Mouse (Mus musculus) stomach, embryonic 16.5 days (tissue): ENCODE data around the gene Nbr1. TPM values are rescaled to one million over a fixed set of nuclear protein-coding genes. Genes with fewer than 3 reads are reported as not detected.
"Not testable (repeated sequence)": the region's sequence is repeated elsewhere in the genome, so short reads cannot be mapped to it uniquely, and the experiment has no call there.

ENCODE experiments used
- ATAC-seq: fragments of 200-750 bp; cut with Nextera tagmentation; 2 replicates; pipeline ENCODE4 v1.8.0; 2017; ENCODE audit warnings: moderate number of reproducible peaks, moderate TSS enrichment; ENCODE audit not compliant: insufficient read depth, low FRiP score
- H3K27ac ChIP-seq: fragments of 300-500 bp; sonication (generic); 2 replicates; pipeline ENCODE4 v1.5.1; 2014; ENCODE audit warnings: low read length
- H3K27me3 ChIP-seq: fragments of 300-500 bp; sonication (generic); 2 replicates; pipeline ENCODE4 v1.6.1; 2014; ENCODE audit warnings: low read length, control low read depth, mixed read lengths; ENCODE audit not compliant: control insufficient read depth, insufficient read depth
- H3K36me3 ChIP-seq: fragments of 300-500 bp; sonication (generic); 2 replicates; pipeline ENCODE4 v1.6.1; 2014; ENCODE audit warnings: low read length; ENCODE audit not compliant: control insufficient read depth, insufficient read depth
- H3K4me1 ChIP-seq: fragments of 300-500 bp; sonication (generic); 2 replicates; pipeline ENCODE4 v1.6.1; 2014; ENCODE audit warnings: low read length, control low read depth, mixed read lengths; ENCODE audit not compliant: control insufficient read depth, insufficient read depth
- H3K4me2 ChIP-seq: fragments of 300-500 bp; sonication (generic); 2 replicates; pipeline ENCODE4 v1.6.1; 2014; ENCODE audit warnings: low read depth, low read length, mixed read lengths
- H3K4me3 ChIP-seq: fragments of 300-500 bp; sonication (generic); replicated peaks from 2 replicates; pipeline ENCODE4 v1.5.1; 2014; ENCODE audit warnings: mild to moderate bottlenecking, low read length
- H3K9ac ChIP-seq: fragments of 300-500 bp; sonication (generic); 2 replicates; pipeline ENCODE4 v1.6.1; 2014; ENCODE audit warnings: low read length
- H3K9me3 ChIP-seq: fragments of 300-500 bp; sonication (generic); replicated peaks from 2 replicates; pipeline ENCODE4 v1.6.1; 2016; ENCODE audit warnings: low read length, control low read depth; ENCODE audit not compliant: control insufficient read depth
- WGBS: fragments of 180-500 bp; shearing (Covaris S2); extraction: QIAGEN DNeasy Blood & Tissue Kit; methylation state at CpG from one replicate; pipeline ENCODE4 v1.1.7; 2014; 5-methylcytosine and 5-hydroxymethylcytosine counted together
- polyA plus RNA-seq: library from polyadenylated mRNA; unstranded; fragments of >200 nt; fragmentation: Nextera tagmentation; extraction: Ambion mirVana; gene quantifications from 2 replicates; pipeline ENCODE4 v1.2.1, GENCODE M21; 2015

Gene Nbr1
- polyA plus RNA-seq, 1 experiment from 2014 or later = 68.7 TPM

DNA sequence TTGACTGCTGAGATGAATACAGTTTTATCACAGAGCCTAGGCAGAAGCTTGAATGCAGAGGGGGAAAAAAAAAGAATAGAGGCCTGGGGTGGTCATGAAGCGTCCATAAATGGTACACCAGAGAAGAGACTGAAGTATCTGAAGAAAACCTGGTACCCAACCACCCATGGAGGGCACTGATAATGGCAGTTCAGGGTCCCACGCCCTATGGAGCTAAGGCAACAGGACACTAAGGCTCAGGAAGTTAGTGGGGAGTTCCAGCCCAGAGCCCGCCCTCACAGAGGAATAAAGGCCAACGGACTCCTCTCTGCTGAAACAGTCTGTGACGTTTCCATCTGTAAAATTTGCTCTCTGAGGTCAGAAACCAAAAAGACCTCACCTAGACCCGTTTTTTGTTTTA, 63.4 kb downstream of the Nbr1 start:
- Histone ChIP-seq H3K4me3 (no peak overlapping the region), H3K27me3 (no peaks in the 10 kb centered on the region), H3K36me3 (no peaks in the 10 kb centered on the region), H3K9me3 (no peaks in the 10 kb centered on the region), H3K9ac (no peak overlapping the region), H3K4me1 (peaks cover 8% of the 10 kb centered on the region), H3K27ac (no peak overlapping the region), H3K4me2 (no peak overlapping the region)
- ATAC-seq = no peak
- 76% methylated on average over 6 of the region's 6 CpGs for WGBS

- Histone ChIP-seq H3K4me1 (peaks cover 8% of the 10 kb centered on the region), H3K27ac (no peak overlapping the region), H3K4me2 (no peak overlapping the region), H3K36me3 (no peaks in the 10 kb centered on the region), H3K4me3 (no peak overlapping the region), H3K9me3 (no peaks in the 10 kb centered on the region), H3K27me3 (no peaks in the 10 kb centered on the region), H3K9ac (no peak overlapping the region)
- no peak for ATAC-seq
- WGBS = 82% methylated on average over 8 of the region's 8 CpGs
Measured at GRCm38 (mm10) chr11:101616104-101616503, 64.2 kb downstream of the Nbr1 start.

DNA sequence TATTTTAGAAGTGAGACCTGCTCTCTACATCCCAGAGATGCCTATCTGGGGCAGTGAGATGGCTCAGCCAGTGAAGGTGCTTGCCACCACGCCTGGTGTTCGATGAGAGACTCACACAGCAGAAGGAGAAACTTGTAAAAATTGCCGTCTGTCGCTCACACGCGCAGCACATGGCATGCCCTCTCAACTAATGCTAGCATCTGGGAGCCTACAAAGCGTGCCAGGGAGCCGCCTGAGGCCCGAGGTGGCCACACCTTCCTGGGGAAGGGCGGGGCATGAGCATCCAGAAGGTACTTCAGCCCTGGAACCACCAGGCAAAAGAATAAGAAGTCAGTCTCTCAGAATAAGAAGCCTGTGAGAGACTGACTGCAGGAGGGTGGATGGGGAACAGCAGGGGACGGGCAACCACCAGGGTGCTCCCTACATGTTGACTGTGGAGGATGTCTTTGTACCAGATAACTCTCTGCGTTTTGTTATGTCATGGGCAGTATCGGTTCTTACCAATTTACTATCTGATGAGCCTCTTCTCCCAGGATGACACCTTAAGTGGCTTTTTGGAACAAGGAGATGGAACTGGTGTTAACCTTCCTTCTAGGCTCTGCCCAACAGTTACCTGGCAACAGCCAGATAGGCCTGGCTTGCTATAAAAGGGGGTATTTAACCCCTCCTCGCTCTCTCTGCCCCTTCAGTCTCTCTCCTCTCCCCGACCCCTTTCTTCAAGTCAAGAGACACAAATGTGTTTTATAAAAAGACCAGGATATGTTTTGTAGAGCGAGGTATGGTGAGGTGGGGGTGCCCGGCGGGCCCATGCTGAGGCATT, 65.2 kb downstream of the Nbr1 start:
- Histone ChIP-seq H3K27ac (no peak overlapping the region), H3K4me3 (no peak overlapping the region), H3K4me1 (peaks cover 8% of the 10 kb centered on the region), H3K36me3 (no peaks in the 10 kb centered on the region), H3K4me2 (no peak overlapping the region), H3K27me3 (no peaks in the 10 kb centered on the region), H3K9me3 (no peaks in the 10 kb centered on the region), H3K9ac (no peak overlapping the region)
- WGBS = 22% methylated on average over 18 of the region's 18 CpGs
- no peak for ATAC-seq

- WGBS = 11% methylated on average over 8 of the region's 8 CpGs
- no peaks in the 10 kb centered on the region for H3K27me3 ChIP-seq
- H3K4me1 ChIP-seq = peaks cover 8% of the 10 kb centered on the region
- no peaks in the 10 kb centered on the region for H3K9me3 ChIP-seq
- peak overlapping the region; percentile 29; the same call in 1 of the 2 replicates for H3K4me2 ChIP-seq
- no peak overlapping the region for H3K9ac ChIP-seq
- 0 out of 2 replicates have a peak overlapping the region, but pooled peaks have one; percentile 5 for H3K4me3 ChIP-seq
- peak; percentile 67; the same call in 1 of the 2 replicates for ATAC-seq
- H3K27ac ChIP-seq = no peak overlapping the region
- H3K36me3 ChIP-seq = no peaks in the 10 kb centered on the region
Measured at GRCm38 (mm10) chr11:101617849-101618248, 65.9 kb downstream of the Nbr1 start.

- ATAC-seq = no peak
- no peaks in the 10 kb centered on the region for H3K36me3 ChIP-seq
- H3K9me3 ChIP-seq = no peaks in the 10 kb centered on the region
- H3K4me2 ChIP-seq = no peak overlapping the region
- H3K27me3 ChIP-seq = no peaks in the 10 kb centered on the region
- H3K9ac ChIP-seq = no peak overlapping the region
- H3K4me1 ChIP-seq = peaks cover 8% of the 10 kb centered on the region
- no peak overlapping the region for H3K27ac ChIP-seq
- H3K4me3 ChIP-seq = no peak overlapping the region
- 75% methylated on average over 3 of the region's 3 CpGs for WGBS
Measured at GRCm38 (mm10) chr11:101618596-101618995, 66.6 kb downstream of the Nbr1 start.

DNA sequence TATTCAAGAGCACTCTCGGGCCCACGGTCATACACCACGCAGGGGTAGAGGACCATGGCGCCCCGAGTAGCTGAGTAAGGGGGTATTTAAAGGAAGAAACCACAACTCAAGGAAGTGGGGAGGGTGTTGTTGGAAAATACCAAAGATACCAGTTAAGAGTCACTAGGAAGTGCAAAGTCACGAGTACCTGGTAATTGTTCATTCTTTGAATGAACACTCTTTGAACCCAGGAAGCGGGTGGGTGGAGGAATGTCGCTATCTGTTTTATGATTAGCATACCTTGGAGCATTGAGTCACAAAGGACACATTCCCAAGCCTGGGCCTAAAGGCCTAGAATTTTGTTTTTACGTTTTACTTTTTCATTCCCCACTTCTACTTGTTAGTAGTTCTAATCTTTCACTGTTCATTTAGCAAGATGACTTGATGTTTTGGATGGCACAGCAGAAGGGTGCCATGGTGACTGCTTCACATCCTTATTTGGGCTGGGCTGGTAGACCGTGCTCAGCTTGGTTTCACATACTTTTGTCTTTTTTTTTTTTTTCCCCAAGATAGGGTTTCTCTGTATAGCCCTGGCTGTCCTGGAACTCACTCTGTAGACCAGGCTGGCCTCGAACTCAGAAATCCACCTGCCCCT, 68.2 kb downstream of the Nbr1 start:
- not testable (repeated sequence) for H3K4me3 ChIP-seq, H3K4me1 ChIP-seq, H3K9me3 ChIP-seq, H3K9ac ChIP-seq, H3K27me3 ChIP-seq, H3K27ac ChIP-seq, H3K36me3 ChIP-seq, H3K4me2 ChIP-seq, ATAC-seq
- 79% methylated on average over 11 of the region's 11 CpGs for WGBS

GRCm38 (mm10) chr11:101626649-101626994, 74.7 kb downstream of the Nbr1 start:
- WGBS = 5% methylated on average over 8 of the region's 8 CpGs
- Histone ChIP-seq H3K9ac (peak overlapping the region; percentile 61), H3K4me2 (peak overlapping the region; percentile 52), H3K36me3 (no peaks in the 10 kb centered on the region), H3K27ac (peak overlapping the region; percentile 95), H3K4me1 (no peaks in the 10 kb centered on the region), H3K4me3 (peak overlapping the region; percentile 66), H3K27me3 (no peaks in the 10 kb centered on the region), H3K9me3 (no peaks in the 10 kb centered on the region)
- ATAC-seq = peak; percentile 5; the same call in 1 of the 2 replicates

DNA sequence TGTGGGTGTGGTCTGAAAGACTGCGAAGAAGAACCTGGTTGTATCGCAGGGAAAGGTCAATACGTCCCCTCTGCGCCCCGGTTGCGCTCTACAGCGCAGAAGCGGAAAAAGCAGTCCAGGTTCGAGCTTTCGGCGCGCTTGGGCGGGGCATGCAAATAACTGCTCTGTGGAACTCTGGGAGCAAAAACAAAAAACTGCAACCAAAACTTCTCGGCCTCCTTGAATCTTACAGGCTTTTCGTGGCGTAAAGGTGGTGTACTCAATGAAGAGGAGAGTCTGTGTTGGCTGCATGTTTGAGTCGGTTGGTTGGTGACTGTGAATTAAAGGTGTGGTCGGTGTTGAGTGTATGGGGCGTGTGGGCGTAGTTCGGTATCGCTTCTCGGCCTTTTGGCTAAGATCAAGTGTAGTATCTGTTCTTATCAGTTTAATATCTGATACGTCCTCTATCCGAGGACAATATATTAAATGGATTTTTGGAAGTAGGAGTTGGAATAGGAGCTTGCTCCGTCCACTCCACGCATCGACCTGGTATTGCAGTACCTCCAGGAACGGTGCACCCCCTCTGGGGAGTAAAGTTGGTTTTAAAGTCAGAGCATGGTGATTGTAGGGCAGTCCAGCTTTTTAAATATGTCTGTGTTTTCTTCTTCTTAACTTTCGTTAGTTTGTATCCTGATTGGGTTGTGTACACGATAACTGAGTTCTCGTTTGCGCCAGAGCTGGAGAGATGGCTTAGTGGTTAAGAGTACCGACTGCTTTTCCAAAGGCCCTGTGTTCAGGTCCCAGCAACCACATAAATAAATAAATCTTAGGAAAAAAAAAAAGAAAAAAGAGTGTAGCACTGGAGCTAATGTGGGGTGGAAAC, 75.3 kb downstream of the Nbr1 start, which contains the start of gene Rdm1:
Gene Rdm1 (plus strand): TSS at position 201 of the 862 bp plus-strand sequence.
- H3K4me1 ChIP-seq = no peaks in the 10 kb centered on the region
- peak within 1 kb of the TSS; percentile 99 for H3K27ac ChIP-seq
- no peaks in the 10 kb centered on the region for H3K9me3 ChIP-seq
- H3K36me3 ChIP-seq = no peaks in the 10 kb centered on the region
- ATAC-seq = peak; percentile 90
- peak within 1 kb of the TSS; percentile 88 for H3K4me2 ChIP-seq
- H3K9ac ChIP-seq = peak within 1 kb of the TSS; percentile 88
- H3K4me3 ChIP-seq = peak within 1 kb of the TSS; percentile 66
- no peaks in the 10 kb centered on the region for H3K27me3 ChIP-seq
- 0% methylated on average over 32 of the region's 34 CpGs for WGBS
